Mouse (Mus musculus) ES-E14 (cell line): ENCODE data around the gene Ankfn1.

Experiments
- HCFC1 ChIP-seq: IDR thresholded peaks from 2 replicates; pipeline ENCODE4 v1.6.1; 2012; ENCODE audit warnings: low read length, inconsistent platforms, borderline replicate concordance; ENCODE audit not compliant: insufficient read depth
- ZC3H11A ChIP-seq: IDR thresholded peaks from 2 replicates; pipeline ENCODE4 v1.6.1; 2012; ENCODE audit warnings: low read depth, mild to moderate bottlenecking, inconsistent platforms, low read length, borderline replicate concordance
- ZNF384 ChIP-seq: IDR thresholded peaks from 2 replicates; pipeline ENCODE4 v1.6.1; 2012; ENCODE audit warnings: low read depth, low read length, inconsistent platforms

DNA sequence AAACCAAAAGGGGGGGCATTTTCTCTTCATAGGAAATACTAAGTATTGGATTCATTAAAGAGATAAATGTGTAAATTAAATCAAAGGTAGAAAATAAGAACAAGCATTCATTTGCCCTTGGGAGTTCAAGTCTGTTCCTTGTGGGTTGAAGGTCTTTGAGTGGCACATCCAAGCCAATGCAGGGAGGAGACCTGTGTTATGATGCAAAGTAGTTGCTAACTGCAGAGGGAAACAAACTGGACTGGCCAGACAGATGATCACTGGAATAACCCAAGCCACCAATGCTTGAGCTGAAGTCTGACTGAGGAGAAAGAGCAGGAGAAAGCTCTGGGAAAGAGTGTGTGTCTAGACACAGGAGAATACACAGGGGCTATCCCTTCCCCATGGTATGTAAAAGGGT lies 120.9 kb downstream of the Ankfn1 start:
- TF ChIP-seq HCFC1: no peak
- no peak for TF ChIP-seq ZNF384
- TF ChIP-seq ZC3H11A: no peak
